Mouse (Mus musculus): ENCODE data around the gene Gm17482. TPM values are rescaled to one million over a fixed set of nuclear protein-coding genes. Genes with fewer than 3 reads are reported as not detected.
A peak's percentile ranks its signal among the peaks of the same experiment; 100 is the strongest.

The Gm17482 gene
- polyA plus RNA-seq, 1 experiment from 2014 or later = not detected

GRCm38 (mm10) chr6:115213129-115213528 is 14.0 kb upstream of the Gm17482 start:
- H3K27ac ChIP-seq (ENCODE audit: low read length) = no peak overlapping the region; the same call in 1 of the 2 replicates
- no peaks in the 10 kb centered on the region for H3K36me3 ChIP-seq (ENCODE audit: control insufficient read depth, insufficient read depth)
- no peak; the same call in 1 of the 2 replicates for ATAC-seq (replicated peaks; ENCODE audit: extremely low read depth, insufficient read depth, low FRiP score)

GRCm38 (mm10) chr6:115221215-115221641 is 5.9 kb upstream of the Gm17482 start:
- no peak for ATAC-seq (replicated peaks; ENCODE audit: extremely low read depth, insufficient read depth, low FRiP score)
- H3K9ac ChIP-seq (ENCODE audit: low read length) = no peak overlapping the region
- no peaks in the 10 kb centered on the region for H3K9me3 ChIP-seq (replicated peaks; ENCODE audit: control insufficient read depth, low read length)
- no peak overlapping the region for H3K4me3 ChIP-seq (ENCODE audit: low read length)
- no peak overlapping the region for H3K27ac ChIP-seq (ENCODE audit: low read length)
- peaks cover 2% of the 10 kb centered on the region for H3K27me3 ChIP-seq (ENCODE audit: control insufficient read depth, insufficient read depth, low read length)
- no peaks in the 10 kb centered on the region for H3K4me1 ChIP-seq (ENCODE audit: control insufficient read depth, insufficient read depth, low read length)
- no peak overlapping the region for H3K4me2 ChIP-seq (ENCODE audit: low read depth, low read length)
- WGBS = 80% methylated on average over 8 of the region's 8 CpGs
- H3K36me3 ChIP-seq (ENCODE audit: control insufficient read depth, insufficient read depth) = no peaks in the 10 kb centered on the region

More at GRCm38 (mm10) chr6:115213129-115213528, 14.0 kb upstream of the Gm17482 start:
- Histone ChIP-seq H3K27me3 (ENCODE audit: control insufficient read depth, insufficient read depth, low read length) (peaks cover 3% of the 10 kb centered on the region; the same call in 1 of the 2 replicates), H3K4me1 (ENCODE audit: control insufficient read depth, insufficient read depth, low read length) (peaks cover 3% of the 10 kb centered on the region; the same call in 1 of the 2 replicates), H3K4me3 (ENCODE audit: low read length) (no peak overlapping the region), H3K4me2 (ENCODE audit: low read depth, low read length) (no peak overlapping the region), H3K9me3 (replicated peaks; ENCODE audit: control insufficient read depth, low read length) (no peaks in the 10 kb centered on the region), H3K9ac (ENCODE audit: low read length) (no peak overlapping the region)
- 53% methylated on average over 5 of the region's 5 CpGs for WGBS

- H3K4me3 ChIP-seq (ENCODE audit: low read length) = no peak overlapping the region
- H3K9ac ChIP-seq (ENCODE audit: low read length) = no peak overlapping the region
- WGBS = 63% methylated on average over 3 of the region's 3 CpGs
- no peaks in the 10 kb centered on the region for H3K36me3 ChIP-seq (ENCODE audit: control insufficient read depth, insufficient read depth)
- peaks cover 4% of the 10 kb centered on the region for H3K27me3 ChIP-seq (ENCODE audit: control insufficient read depth, insufficient read depth, low read length)
- H3K27ac ChIP-seq (ENCODE audit: low read length) = no peak overlapping the region
- ATAC-seq (replicated peaks; ENCODE audit: extremely low read depth, insufficient read depth, low FRiP score) = no peak
- no peaks in the 10 kb centered on the region for H3K4me1 ChIP-seq (ENCODE audit: control insufficient read depth, insufficient read depth, low read length)
- H3K9me3 ChIP-seq (replicated peaks; ENCODE audit: control insufficient read depth, low read length) = no peaks in the 10 kb centered on the region
- H3K4me2 ChIP-seq (ENCODE audit: low read depth, low read length) = no peak overlapping the region
These were observed 1.6 kb upstream of the Gm17482 start for GRCm38 (mm10) chr6:115225519-115225918.

GRCm38 (mm10) chr6:115227529-115227928 is 386 bp downstream of the Gm17482 start:
- H3K9me3 ChIP-seq (replicated peaks; ENCODE audit: control insufficient read depth, low read length) = no peaks in the 10 kb centered on the region
- WGBS = 3% methylated on average over 2 of the region's 2 CpGs
- no peak; the same call in 1 of the 2 replicates for ATAC-seq (replicated peaks; ENCODE audit: extremely low read depth, insufficient read depth, low FRiP score)

GRCm38 (mm10) chr6:115230557-115230956 is 3.4 kb downstream of the Gm17482 start:
- H3K4me3 ChIP-seq (ENCODE audit: low read length) = no peak overlapping the region
- 64% methylated on average over 3 of the region's 3 CpGs for WGBS
- no peak for ATAC-seq (replicated peaks; ENCODE audit: extremely low read depth, insufficient read depth, low FRiP score)
- H3K27ac ChIP-seq (ENCODE audit: low read length) = no peak overlapping the region
- H3K4me1 ChIP-seq (ENCODE audit: control insufficient read depth, insufficient read depth, low read length) = peaks cover 4% of the 10 kb centered on the region; the same call in 1 of the 2 replicates
- H3K4me2 ChIP-seq (ENCODE audit: low read depth, low read length) = no peak overlapping the region
- no peaks in the 10 kb centered on the region for H3K9me3 ChIP-seq (replicated peaks; ENCODE audit: control insufficient read depth, low read length)
- no peaks in the 10 kb centered on the region for H3K36me3 ChIP-seq (ENCODE audit: control insufficient read depth, insufficient read depth)
- peaks cover 15% of the 10 kb centered on the region for H3K27me3 ChIP-seq (ENCODE audit: control insufficient read depth, insufficient read depth, low read length)
- no peak overlapping the region for H3K9ac ChIP-seq (ENCODE audit: low read length)

More at GRCm38 (mm10) chr6:115227529-115227928, 386 bp downstream of the Gm17482 start:
- H3K9ac ChIP-seq (ENCODE audit: low read length) = no peak overlapping the region
- peaks cover 4% of the 10 kb centered on the region; the same call in 1 of the 2 replicates for H3K4me1 ChIP-seq (ENCODE audit: control insufficient read depth, insufficient read depth, low read length)
- H3K27ac ChIP-seq (ENCODE audit: low read length) = no peak overlapping the region
- no peak overlapping the region for H3K4me2 ChIP-seq (ENCODE audit: low read depth, low read length)
- no peaks in the 10 kb centered on the region for H3K36me3 ChIP-seq (ENCODE audit: control insufficient read depth, insufficient read depth)
- peaks cover 7% of the 10 kb centered on the region for H3K27me3 ChIP-seq (ENCODE audit: control insufficient read depth, insufficient read depth, low read length)
- no peak overlapping the region for H3K4me3 ChIP-seq (ENCODE audit: low read length)

GRCm38 (mm10) chr6:115231836-115232235 is 4.7 kb downstream of the Gm17482 start:
- H3K4me2 ChIP-seq (ENCODE audit: low read depth, low read length) = no peak overlapping the region
- 59% methylated on average over 4 of the region's 4 CpGs for WGBS

GRCm38 (mm10) chr6:115232562-115232961 is 5.4 kb downstream of the Gm17482 start:
- Histone ChIP-seq H3K9me3 (replicated peaks; ENCODE audit: control insufficient read depth, low read length) (no peaks in the 10 kb centered on the region), H3K4me2 (ENCODE audit: low read depth, low read length) (no peak overlapping the region), H3K9ac (ENCODE audit: low read length) (no peak overlapping the region), H3K36me3 (ENCODE audit: control insufficient read depth, insufficient read depth) (no peaks in the 10 kb centered on the region), H3K4me1 (ENCODE audit: control insufficient read depth, insufficient read depth, low read length) (peaks cover 4% of the 10 kb centered on the region; the same call in 1 of the 2 replicates), H3K27me3 (ENCODE audit: control insufficient read depth, insufficient read depth, low read length) (peaks cover 27% of the 10 kb centered on the region), H3K4me3 (ENCODE audit: low read length) (no peak overlapping the region), H3K27ac (ENCODE audit: low read length) (peak overlapping the region; percentile 62; the same call in 1 of the 2 replicates)
- WGBS = 64% methylated on average over 1 of the region's 1 CpGs
- ATAC-seq (replicated peaks; ENCODE audit: extremely low read depth, insufficient read depth, low FRiP score) = no peak

More at GRCm38 (mm10) chr6:115231836-115232235, 4.7 kb downstream of the Gm17482 start:
- Histone ChIP-seq H3K27me3 (ENCODE audit: control insufficient read depth, insufficient read depth, low read length) (peaks cover 20% of the 10 kb centered on the region), H3K9me3 (replicated peaks; ENCODE audit: control insufficient read depth, low read length) (no peaks in the 10 kb centered on the region), H3K4me1 (ENCODE audit: control insufficient read depth, insufficient read depth, low read length) (peaks cover 4% of the 10 kb centered on the region; the same call in 1 of the 2 replicates), H3K36me3 (ENCODE audit: control insufficient read depth, insufficient read depth) (no peaks in the 10 kb centered on the region), H3K27ac (ENCODE audit: low read length) (peak overlapping the region; percentile 62; the same call in 1 of the 2 replicates), H3K4me3 (ENCODE audit: low read length) (no peak overlapping the region), H3K9ac (ENCODE audit: low read length) (no peak overlapping the region)
- no peak for ATAC-seq (replicated peaks; ENCODE audit: extremely low read depth, insufficient read depth, low FRiP score)

- Histone ChIP-seq H3K9ac (ENCODE audit: low read length) (no peak overlapping the region), H3K27me3 (ENCODE audit: control insufficient read depth, insufficient read depth, low read length) (peaks cover 58% of the 10 kb centered on the region), H3K4me1 (ENCODE audit: control insufficient read depth, insufficient read depth, low read length) (peaks cover 9% of the 10 kb centered on the region; the same call in 1 of the 2 replicates), H3K36me3 (ENCODE audit: control insufficient read depth, insufficient read depth) (no peaks in the 10 kb centered on the region), H3K9me3 (replicated peaks; ENCODE audit: control insufficient read depth, low read length) (no peaks in the 10 kb centered on the region), H3K4me2 (ENCODE audit: low read depth, low read length) (no peak overlapping the region), H3K4me3 (ENCODE audit: low read length) (no peak overlapping the region), H3K27ac (ENCODE audit: low read length) (no peak overlapping the region)
- ATAC-seq (replicated peaks; ENCODE audit: extremely low read depth, insufficient read depth, low FRiP score) = no peak
- WGBS = 72% methylated on average over 9 of the region's 9 CpGs
These were observed 11.2 kb downstream of the Gm17482 start for GRCm38 (mm10) chr6:115238031-115239027.

GRCm38 (mm10) chr6:115239335-115239734 is 12.2 kb downstream of the Gm17482 start:
- H3K36me3 ChIP-seq (ENCODE audit: control insufficient read depth, insufficient read depth) = no peaks in the 10 kb centered on the region
- H3K9me3 ChIP-seq (replicated peaks; ENCODE audit: control insufficient read depth, low read length) = no peaks in the 10 kb centered on the region
- peaks cover 66% of the 10 kb centered on the region for H3K27me3 ChIP-seq (ENCODE audit: control insufficient read depth, insufficient read depth, low read length)
- WGBS = 78% methylated on average over 7 of the region's 7 CpGs
- no peak overlapping the region for H3K4me2 ChIP-seq (ENCODE audit: low read depth, low read length)
- no peak overlapping the region for H3K9ac ChIP-seq (ENCODE audit: low read length)
- H3K4me3 ChIP-seq (ENCODE audit: low read length) = no peak overlapping the region
- H3K4me1 ChIP-seq (ENCODE audit: control insufficient read depth, insufficient read depth, low read length) = peaks cover 9% of the 10 kb centered on the region; the same call in 1 of the 2 replicates
- H3K27ac ChIP-seq (ENCODE audit: low read length) = no peak overlapping the region
- no peak for ATAC-seq (replicated peaks; ENCODE audit: extremely low read depth, insufficient read depth, low FRiP score)

Data from heart, embryonic 16.5 days (tissue).